Mouse (Mus musculus) lung, adult 2 months (tissue): ENCODE data around the gene Hist1h4a.

Source experiments
- CTCF ChIP-seq: fragments of 200-500 bp; IDR thresholded peaks from 2 replicates; pipeline ENCODE4 v1.5.1; 2011; ENCODE audit warnings: mild to moderate bottlenecking, low read length, control low read depth; ENCODE audit not compliant: insufficient read depth
- POLR2A ChIP-seq: fragments of 200-500 bp; IDR thresholded peaks from 2 replicates; pipeline ENCODE4 v1.6.1; 2011; ENCODE audit warnings: low read depth, mild to moderate bottlenecking, control low read depth, low read length, borderline replicate concordance; ENCODE audit errors: extremely low read depth

DNA sequence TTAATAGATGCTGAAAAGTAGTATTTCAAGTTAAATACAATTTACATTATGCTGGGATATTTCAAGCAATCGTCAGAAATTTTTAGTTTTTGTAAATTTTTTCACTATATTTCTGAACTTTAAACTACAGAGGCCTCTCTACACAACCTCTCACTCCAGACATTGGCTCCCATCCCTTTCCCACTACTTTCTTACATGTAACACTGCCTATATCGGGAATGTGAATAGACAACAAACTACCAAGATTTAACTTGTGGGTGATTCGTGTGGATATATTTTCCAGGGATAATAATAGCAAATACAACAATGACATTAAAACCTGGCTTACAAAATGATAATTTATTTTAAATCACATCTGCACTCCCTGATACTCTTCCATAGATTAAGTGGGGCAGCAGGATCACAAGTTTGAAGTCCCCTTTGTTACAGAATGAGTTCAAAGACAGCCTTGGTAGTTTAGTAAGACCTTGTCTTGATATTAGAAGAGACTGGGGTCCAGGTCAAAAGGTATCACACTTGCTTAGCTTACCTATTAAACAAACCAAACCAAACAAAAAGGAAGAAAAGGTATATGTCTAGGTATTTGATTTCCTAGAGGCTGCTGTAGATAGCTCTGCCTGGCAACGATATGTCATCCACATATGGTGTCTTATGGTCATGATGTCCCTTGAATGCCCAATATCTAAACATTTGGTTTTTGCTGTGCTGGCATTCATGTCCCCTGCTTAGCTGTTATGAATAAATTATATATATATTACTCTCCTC, 7.5 kb downstream of the Hist1h4a start:
- TF ChIP-seq CTCF (no peak), POLR2A (no peak)
